Mouse (Mus musculus) megakaryocyte, embryonic 14.5 days (primary cell): ENCODE results near the gene Top3a.

Experiments used
- FLI1 ChIP-seq: IDR thresholded peaks from 2 replicates; pipeline ENCODE4 v1.6.1; 2012; ENCODE audit warnings: low read length, inconsistent platforms, mixed read lengths
- GATA1 ChIP-seq: IDR thresholded peaks from 3 replicates; pipeline ENCODE4 v1.6.1; 2012; ENCODE audit warnings: mixed read lengths, low read length, inconsistent platforms, borderline replicate concordance

DNA sequence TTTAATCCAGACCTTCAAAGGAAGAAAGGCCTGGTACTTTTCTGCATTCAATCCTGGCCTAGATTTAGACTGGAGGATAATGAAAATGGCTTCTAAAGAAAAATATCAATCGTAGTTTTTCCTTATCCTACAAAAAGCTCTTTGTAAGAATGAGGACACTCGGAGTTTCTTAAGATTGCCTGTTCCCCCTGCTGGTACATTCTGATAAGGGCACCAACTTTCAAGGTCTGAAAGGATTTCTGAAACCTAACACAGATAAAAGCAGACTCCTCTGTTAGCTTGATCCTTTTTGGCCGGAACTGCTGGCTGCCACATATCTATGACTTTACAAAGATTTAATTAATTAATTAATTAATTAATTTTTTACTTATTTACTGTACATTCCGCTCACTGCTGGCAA lies 10.2 kb downstream of the Top3a start:
- TF ChIP-seq FLI1 (no peak), GATA1 (no peak)
